Mouse (Mus musculus): ENCODE measurements at regions not wholly inside any gene's neighbourhood (a gene's known extent, or its start where the extent isn't known, plus 50 kb on each side); places are given as distances from the start of the nearest gene placed in this dataset.

DNA sequence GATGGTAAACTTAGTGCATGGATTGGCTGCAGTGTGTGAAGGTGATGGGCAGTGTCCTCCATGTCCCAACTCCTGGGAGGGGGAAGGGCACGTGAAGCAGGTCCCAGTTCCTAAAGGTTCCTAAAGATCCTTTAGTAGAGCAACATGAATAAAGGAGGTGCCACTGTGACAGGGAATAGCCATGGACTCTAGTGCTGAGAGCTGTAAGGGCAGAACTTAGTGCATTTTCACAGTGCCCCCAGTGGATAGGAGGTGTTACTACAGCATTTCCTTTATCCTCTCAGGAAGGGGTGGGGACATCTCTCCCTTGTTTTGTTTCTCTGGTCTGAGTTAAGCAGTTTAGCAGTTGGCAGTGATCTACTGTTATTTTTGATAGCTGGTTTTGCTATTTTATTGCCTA, 125.5 kb upstream of the Fstl4 start:
- Histone ChIP-seq H3K4me1 (replicated peaks) (peaks cover 23% of the 10 kb centered on the region), H3K9me3 (no peaks in the 10 kb centered on the region), H3K27me3 (no peaks in the 10 kb centered on the region; the same call in 1 of the 2 replicates), H3K4me2 (replicated peaks) (no peak overlapping the region), H3K4me3 (replicated peaks) (no peak overlapping the region), H3K36me3 (no peaks in the 10 kb centered on the region), H3K27ac (no peak overlapping the region), H3K9ac (replicated peaks) (no peak overlapping the region)
- no peak for ATAC-seq
- 96% methylated on average over 1 of the region's 1 CpGs for WGBS

DNA sequence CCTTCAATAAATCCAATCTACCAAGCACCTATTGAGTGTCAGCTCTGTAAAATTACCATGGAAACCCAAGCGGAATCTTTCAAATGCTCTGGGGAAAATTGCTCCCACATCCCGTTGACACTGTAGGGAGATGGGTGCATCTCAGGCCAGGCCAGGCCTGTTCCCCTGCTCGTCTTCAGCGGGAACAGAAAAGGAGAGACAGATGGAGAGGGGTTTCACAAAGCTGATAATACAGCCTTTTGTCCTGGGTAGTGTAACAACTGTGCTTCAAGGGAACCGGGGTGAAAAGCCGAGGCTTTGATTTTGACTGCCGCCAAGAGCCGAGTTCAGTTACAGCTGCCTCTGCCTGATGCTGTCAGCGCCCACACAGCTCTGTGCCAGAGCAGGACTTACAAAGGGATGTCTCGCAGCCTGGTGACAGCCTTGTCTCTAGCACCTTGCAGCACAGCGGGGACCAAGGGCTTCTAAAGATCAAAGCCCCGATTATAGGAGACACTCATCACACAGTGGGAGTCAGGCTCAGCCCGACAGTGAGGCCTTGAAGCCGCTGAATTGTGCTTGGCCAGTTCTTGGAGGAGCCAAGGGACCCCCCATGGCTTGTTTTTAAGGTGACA, 122.6 kb upstream of the Fstl4 start:
- Histone ChIP-seq H3K36me3 (no peaks in the 10 kb centered on the region), H3K27me3 (no peaks in the 10 kb centered on the region; the same call in 1 of the 2 replicates), H3K9me3 (no peaks in the 10 kb centered on the region), H3K4me1 (replicated peaks) (peaks cover 32% of the 10 kb centered on the region), H3K4me3 (replicated peaks) (no peak overlapping the region), H3K4me2 (replicated peaks) (no peak overlapping the region), H3K9ac (replicated peaks) (0 out of 2 replicates have a peak overlapping the region, but pooled peaks have one; percentile 32), H3K27ac (0 out of 2 replicates have a peak overlapping the region, but pooled peaks have one; percentile 46)
- ATAC-seq: peak; percentile 84
- WGBS: 3% methylated on average over 14 of the region's 14 CpGs

- peaks cover 42% of the 10 kb centered on the region for H3K4me1 ChIP-seq (replicated peaks)
- no peak overlapping the region for H3K9ac ChIP-seq (replicated peaks)
- H3K4me3 ChIP-seq (replicated peaks): no peak overlapping the region
- no peak overlapping the region for H3K27ac ChIP-seq
- H3K36me3 ChIP-seq: no peaks in the 10 kb centered on the region
- 17% methylated on average over 6 of the region's 6 CpGs for WGBS
- H3K9me3 ChIP-seq: no peaks in the 10 kb centered on the region
- H3K4me2 ChIP-seq (replicated peaks): no peak overlapping the region
- H3K27me3 ChIP-seq: peaks cover 3% of the 10 kb centered on the region; the same call in 1 of the 2 replicates
- ATAC-seq: no peak
Observed at GRCm38 (mm10) chr11:52644081-52644768, 120.2 kb upstream of the Fstl4 start.

DNA sequence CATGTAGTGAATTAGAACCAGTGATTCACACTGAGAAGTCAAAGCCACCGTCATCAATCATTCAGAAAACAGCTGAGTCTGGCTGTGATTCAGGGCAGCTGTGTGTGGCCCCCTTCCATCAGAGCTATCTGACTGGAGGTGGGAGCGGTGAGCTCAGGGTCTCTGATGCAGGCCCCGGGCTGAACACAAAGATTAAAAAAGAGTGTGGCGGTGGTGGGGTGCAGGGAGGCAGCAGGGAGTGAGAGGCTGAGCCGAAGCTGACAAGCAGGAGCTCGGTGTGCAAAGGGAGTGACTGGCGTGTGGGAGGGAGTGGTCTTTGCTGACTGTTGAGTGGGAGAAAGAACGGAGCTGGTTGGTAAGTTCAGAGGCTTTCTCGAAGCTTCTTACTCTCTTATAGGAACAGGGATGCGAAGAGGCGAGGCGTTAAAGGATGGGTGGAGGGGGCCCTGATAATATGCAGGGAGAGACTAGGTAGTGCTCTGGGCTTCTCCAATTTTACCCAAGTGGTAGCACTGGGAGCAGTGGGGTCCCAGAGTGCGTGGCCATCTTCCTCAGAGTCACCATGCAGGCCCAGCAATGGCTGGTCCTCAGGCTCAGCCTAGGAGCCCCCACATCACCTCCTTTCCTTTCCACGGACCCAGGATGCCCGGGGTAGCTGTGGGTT, 116.1 kb upstream of the Fstl4 start:
- no peak for ATAC-seq
- H3K4me3 ChIP-seq (replicated peaks): no peak overlapping the region
- H3K36me3 ChIP-seq: no peaks in the 10 kb centered on the region
- H3K9ac ChIP-seq (replicated peaks): no peak overlapping the region
- peaks cover 3% of the 10 kb centered on the region; the same call in 1 of the 2 replicates for H3K27me3 ChIP-seq
- peaks cover 22% of the 10 kb centered on the region for H3K4me1 ChIP-seq (replicated peaks)
- WGBS: 43% methylated on average over 15 of the region's 15 CpGs
- H3K27ac ChIP-seq: no peak overlapping the region
- H3K4me2 ChIP-seq (replicated peaks): no peak overlapping the region
- H3K9me3 ChIP-seq: no peaks in the 10 kb centered on the region

- Histone ChIP-seq H3K27me3 (0 out of 2 replicates have a peak, but pooled peaks cover 3% of the 10 kb centered on the region), H3K9me3 (no peaks in the 10 kb centered on the region), H3K36me3 (no peaks in the 10 kb centered on the region), H3K9ac (replicated peaks) (no peak overlapping the region), H3K4me1 (replicated peaks) (peaks cover 19% of the 10 kb centered on the region), H3K4me2 (replicated peaks) (no peak overlapping the region), H3K4me3 (replicated peaks) (no peak overlapping the region), H3K27ac (no peak overlapping the region)
- 77% methylated on average over 8 of the region's 8 CpGs for WGBS
- ATAC-seq: no peak
Observed at GRCm38 (mm10) chr11:52648849-52649400, 115.5 kb upstream of the Fstl4 start.

DNA sequence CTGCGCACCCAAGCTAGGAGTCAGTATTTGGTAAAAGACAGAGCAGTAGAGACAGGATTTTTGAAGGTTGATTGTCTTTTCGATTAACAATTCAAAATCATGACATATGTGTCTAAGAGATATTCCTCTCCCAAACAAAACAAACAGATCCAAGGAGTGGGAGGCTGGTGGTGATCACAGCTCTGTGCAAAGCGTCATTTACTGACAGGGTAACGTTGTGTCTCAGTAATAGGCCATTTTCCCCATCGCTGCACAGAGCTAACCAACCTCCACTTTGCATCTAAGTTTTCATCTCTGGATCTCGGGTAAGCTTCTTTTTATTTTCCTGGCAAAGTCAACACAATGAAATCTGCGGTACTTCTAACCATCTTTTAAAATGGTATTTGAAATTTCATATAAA, 109.8 kb upstream of the Fstl4 start:
- Histone ChIP-seq H3K9ac (replicated peaks) (no peak overlapping the region), H3K27me3 (no peaks in the 10 kb centered on the region), H3K27ac (no peak overlapping the region), H3K4me1 (replicated peaks) (no peaks in the 10 kb centered on the region), H3K9me3 (no peaks in the 10 kb centered on the region), H3K4me2 (replicated peaks) (no peak overlapping the region), H3K36me3 (no peaks in the 10 kb centered on the region), H3K4me3 (replicated peaks) (no peak overlapping the region)
- no peak for ATAC-seq
- 81% methylated on average over 7 of the region's 7 CpGs for WGBS

- Histone ChIP-seq H3K36me3 (no peaks in the 10 kb centered on the region), H3K9ac (replicated peaks) (no peak overlapping the region), H3K27ac (no peak overlapping the region), H3K4me3 (replicated peaks) (no peak overlapping the region), H3K27me3 (no peaks in the 10 kb centered on the region), H3K4me2 (replicated peaks) (no peak overlapping the region), H3K9me3 (no peaks in the 10 kb centered on the region), H3K4me1 (replicated peaks) (peaks cover under 1% of the 10 kb centered on the region; the same call in 1 of the 2 replicates)
- ATAC-seq: no peak
- WGBS: 80% methylated on average over 2 of the region's 2 CpGs
Observed at GRCm38 (mm10) chr11:52655720-52656474, 108.5 kb upstream of the Fstl4 start.

- no peak overlapping the region for H3K9ac ChIP-seq (replicated peaks)
- 54% methylated on average over 12 of the region's 12 CpGs for WGBS
Observed at GRCm38 (mm10) chr11:52661234-52661633, 103.2 kb upstream of the Fstl4 start.

GRCm38 (mm10) chr11:52661894-52662593, 102.4 kb upstream of the Fstl4 start:
- no peak for ATAC-seq
- no peak overlapping the region for H3K4me3 ChIP-seq (replicated peaks)
- no peak overlapping the region for H3K27ac ChIP-seq
- no peaks in the 10 kb centered on the region for H3K9me3 ChIP-seq
- no peak overlapping the region for H3K9ac ChIP-seq (replicated peaks)
- H3K4me2 ChIP-seq (replicated peaks): no peak overlapping the region
- WGBS: 82% methylated on average over 15 of the region's 15 CpGs
- no peaks in the 10 kb centered on the region for H3K36me3 ChIP-seq
- H3K27me3 ChIP-seq: no peaks in the 10 kb centered on the region
- peaks cover 6% of the 10 kb centered on the region; the same call in 1 of the 2 replicates for H3K4me1 ChIP-seq (replicated peaks)

More at GRCm38 (mm10) chr11:52661234-52661633, 103.2 kb upstream of the Fstl4 start:
- no peak overlapping the region; the same call in 1 of the 2 replicates for H3K4me2 ChIP-seq (replicated peaks)
- H3K4me3 ChIP-seq (replicated peaks): no peak overlapping the region
- H3K4me1 ChIP-seq (replicated peaks): peaks cover 6% of the 10 kb centered on the region; the same call in 1 of the 2 replicates
- H3K27ac ChIP-seq: peak overlapping the region; percentile 57; the same call in 1 of the 2 replicates
- ATAC-seq: no peak
- H3K36me3 ChIP-seq: no peaks in the 10 kb centered on the region
- no peaks in the 10 kb centered on the region for H3K9me3 ChIP-seq
- H3K27me3 ChIP-seq: no peaks in the 10 kb centered on the region

GRCm38 (mm10) chr11:52665343-52665742, 99.1 kb upstream of the Fstl4 start:
- ATAC-seq: no peak
- H3K4me3 ChIP-seq (replicated peaks): no peak overlapping the region
- no peak overlapping the region for H3K27ac ChIP-seq
- no peak overlapping the region for H3K9ac ChIP-seq (replicated peaks)
- no peak overlapping the region for H3K4me2 ChIP-seq (replicated peaks)
- H3K4me1 ChIP-seq (replicated peaks): peaks cover 6% of the 10 kb centered on the region; the same call in 1 of the 2 replicates
- no peaks in the 10 kb centered on the region for H3K27me3 ChIP-seq
- 74% methylated on average over 1 of the region's 1 CpGs for WGBS
- no peaks in the 10 kb centered on the region for H3K36me3 ChIP-seq
- H3K9me3 ChIP-seq: peaks cover 5% of the 10 kb centered on the region; the same call in 1 of the 2 replicates

GRCm38 (mm10) chr11:52675022-52675421, 89.4 kb upstream of the Fstl4 start:
- Histone ChIP-seq H3K36me3 (no peaks in the 10 kb centered on the region), H3K4me1 (replicated peaks) (no peaks in the 10 kb centered on the region), H3K27ac (no peak overlapping the region), H3K9ac (replicated peaks) (no peak overlapping the region), H3K27me3 (no peaks in the 10 kb centered on the region), H3K4me2 (replicated peaks) (no peak overlapping the region), H3K9me3 (peaks cover 4% of the 10 kb centered on the region; the same call in 1 of the 2 replicates), H3K4me3 (replicated peaks) (no peak overlapping the region)
- WGBS: 90% methylated on average over 6 of the region's 6 CpGs
- ATAC-seq: no peak

Data from midbrain, embryonic 13.5 days (tissue).